Mouse (Mus musculus): ENCODE results near the gene Kcnq1.

Kcnq1 gene

DNA sequence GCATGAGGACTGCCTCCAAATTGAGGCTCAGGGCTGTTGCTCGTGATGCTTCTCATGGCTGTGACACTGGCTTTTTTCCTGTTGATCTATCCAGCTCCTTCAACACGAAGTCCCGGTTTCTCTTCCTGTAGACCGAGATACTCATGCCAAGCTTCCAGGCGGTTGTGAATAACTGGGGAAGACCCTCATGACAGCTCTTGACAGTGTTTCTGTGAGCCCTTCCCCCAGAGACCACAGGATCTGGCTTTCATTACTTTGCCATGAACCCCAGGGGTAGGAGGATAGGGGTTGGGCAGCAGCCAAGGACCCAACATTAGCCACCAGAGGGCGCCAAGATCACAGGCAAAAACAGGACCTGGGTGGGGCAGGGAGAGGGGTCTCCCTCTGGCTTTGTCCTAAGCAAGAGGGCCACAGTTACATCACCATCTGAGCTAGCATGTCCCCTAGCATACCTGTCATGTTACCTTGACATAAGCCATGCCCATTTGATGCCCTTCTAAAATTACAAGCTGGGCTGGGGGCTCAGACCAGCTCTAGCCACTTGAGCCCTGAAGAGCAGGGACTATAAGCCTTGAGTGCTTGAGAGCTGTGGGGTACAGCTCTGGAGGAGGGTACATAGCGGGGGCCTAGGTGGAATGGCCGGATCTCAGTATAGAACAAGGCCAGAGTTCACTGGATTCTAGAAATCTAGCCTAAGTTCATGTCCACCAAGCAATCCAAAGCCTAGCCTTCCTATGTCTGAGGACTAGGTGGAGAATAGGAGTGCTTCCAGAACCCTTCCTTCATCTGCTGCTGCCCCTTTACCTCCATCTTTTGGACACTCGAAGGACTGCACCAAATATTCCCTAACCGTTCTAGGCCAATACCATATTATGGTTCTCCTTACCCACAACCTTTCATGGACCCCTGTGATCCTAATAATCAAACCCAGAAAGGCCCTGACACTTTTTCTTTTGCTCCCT, 11.3 kb upstream of the Kcnq1 start, which contains the start of gene Trpm5:
TSS of gene Trpm5 (minus strand) at position 51 of the 962 bp plus-strand sequence.
- DNase-seq = peak; percentile 48

DNA sequence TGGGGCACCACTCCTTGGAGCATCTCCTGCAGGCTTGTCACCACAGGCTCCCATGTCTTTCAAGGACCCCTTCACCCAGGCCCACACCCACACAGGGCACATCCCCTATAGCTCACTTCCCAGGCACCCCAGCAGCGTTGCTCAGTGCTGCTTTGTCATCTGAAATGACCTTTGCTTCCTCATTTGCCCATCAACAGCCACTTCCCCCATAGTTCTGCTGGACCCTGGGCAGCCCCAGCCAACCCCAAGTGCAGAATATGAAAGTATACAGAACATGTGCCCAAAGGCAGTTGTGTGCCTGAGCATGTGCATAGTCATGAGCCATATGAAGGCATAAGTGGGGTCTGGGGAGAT, 10.6 kb upstream of the Kcnq1 start:
- DNase-seq = no peak

DNA sequence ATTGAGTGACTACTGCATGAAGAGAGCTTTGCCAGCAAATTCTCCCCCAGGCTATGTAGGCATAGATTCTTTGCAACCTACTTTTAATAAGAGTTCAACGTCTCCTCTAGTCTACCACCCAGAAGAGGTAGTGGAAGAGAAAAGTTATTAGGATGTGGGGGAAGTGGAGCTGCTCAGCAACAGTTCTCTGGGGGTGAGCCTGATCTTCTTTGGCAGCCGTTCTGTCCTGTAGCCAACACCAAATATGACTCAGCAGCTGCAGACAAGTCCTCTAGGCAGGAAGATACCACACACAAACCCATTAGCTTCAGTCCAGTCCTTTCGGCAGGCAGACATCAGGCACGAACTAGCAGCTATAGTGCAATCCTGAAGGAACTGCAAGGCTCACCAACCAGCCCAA, 5.4 kb upstream of the Kcnq1 start:
- no peak for DNase-seq

DNA sequence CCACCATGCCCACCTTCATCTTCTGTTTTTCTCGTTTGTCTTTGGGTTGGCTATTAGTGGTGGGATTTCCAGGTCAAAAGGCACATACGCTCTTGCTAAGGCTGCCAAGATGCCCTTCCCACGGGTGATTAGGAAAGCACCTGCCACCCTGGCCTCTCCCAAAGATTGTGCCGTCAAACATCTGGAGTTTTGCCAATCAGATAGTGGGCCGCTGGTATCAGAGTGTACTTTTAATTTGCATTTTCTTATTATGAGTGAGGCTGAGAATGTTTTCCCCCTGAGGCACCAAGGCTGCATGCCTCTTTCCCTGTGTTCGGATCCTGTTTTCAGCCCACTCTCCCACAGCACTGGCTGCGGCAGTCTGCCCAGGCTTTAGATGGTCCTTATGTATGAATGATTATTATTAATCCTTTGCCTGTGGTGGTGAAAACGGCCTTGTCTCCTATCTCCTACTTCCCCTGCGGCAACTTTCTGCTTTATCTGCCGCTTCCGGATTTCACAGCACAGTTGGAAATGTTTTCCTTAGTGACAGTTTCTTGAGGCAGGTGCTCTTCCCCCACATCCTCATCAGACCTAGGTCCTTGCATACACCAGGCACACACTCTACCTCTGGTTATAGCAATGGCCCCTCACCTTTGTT, 784 bp upstream of the Kcnq1 start:
- DNase-seq = no peak

DNA sequence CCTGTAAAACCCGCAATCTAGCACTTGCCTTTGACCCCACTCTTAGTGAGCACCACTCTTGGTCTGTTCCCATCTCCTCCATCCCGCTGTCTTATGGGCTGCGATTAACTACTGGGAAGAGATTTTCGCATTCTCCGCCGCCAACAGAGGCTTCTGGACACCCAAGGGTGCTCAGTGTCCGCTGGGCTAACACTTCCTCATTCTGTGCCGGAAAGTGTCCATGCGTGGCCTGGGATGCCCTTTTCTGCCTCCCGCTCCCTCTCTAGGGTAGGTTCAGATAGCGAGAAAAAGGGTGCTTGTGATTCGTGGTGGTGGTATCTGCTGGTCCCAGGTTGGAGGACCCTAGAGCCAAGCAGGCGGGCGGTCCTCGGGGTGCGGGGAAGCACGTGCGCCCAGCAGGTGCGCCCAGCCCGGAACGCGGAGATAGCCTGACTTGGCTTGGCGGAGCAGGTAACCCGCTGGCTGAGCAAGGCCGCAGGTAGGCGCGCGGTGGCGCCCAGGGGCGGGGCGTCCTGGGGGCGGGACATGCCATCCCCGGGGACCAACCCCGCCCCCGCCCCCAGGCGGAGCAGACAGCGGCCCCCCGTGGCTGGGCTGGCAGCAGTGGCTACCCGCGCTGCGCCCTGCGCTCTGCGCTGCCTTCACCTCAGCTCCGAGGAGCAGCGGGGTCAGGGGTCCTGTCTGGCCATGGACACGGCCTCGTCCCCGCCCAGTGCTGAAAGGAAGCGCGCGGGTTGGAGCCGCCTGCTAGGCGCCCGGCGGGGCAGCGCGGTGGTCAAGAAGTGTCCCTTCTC, 707 bp downstream of the Kcnq1 start:
- no peak for DNase-seq

DNA sequence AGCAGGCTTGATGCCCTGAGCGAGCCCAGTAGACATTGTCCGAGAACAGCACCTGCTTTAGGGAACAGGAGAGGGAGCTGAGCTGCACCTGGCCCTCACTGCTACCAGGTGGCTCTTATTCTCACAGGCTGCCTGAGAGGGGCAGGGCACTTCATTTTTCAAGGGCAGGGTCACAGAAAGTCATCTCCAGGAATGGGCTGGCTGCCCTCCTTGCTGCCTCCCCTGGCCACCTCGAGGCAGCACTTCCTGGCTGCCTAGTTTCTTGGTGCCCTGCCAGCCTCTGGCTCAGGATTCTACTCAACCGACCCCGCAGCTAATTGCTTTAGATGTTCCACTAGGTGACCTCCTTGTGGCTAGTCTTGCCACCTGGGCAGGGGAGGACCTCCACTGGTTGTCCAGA, 2.0 kb downstream of the Kcnq1 start:
- DNase-seq = peak; percentile 14

DNA sequence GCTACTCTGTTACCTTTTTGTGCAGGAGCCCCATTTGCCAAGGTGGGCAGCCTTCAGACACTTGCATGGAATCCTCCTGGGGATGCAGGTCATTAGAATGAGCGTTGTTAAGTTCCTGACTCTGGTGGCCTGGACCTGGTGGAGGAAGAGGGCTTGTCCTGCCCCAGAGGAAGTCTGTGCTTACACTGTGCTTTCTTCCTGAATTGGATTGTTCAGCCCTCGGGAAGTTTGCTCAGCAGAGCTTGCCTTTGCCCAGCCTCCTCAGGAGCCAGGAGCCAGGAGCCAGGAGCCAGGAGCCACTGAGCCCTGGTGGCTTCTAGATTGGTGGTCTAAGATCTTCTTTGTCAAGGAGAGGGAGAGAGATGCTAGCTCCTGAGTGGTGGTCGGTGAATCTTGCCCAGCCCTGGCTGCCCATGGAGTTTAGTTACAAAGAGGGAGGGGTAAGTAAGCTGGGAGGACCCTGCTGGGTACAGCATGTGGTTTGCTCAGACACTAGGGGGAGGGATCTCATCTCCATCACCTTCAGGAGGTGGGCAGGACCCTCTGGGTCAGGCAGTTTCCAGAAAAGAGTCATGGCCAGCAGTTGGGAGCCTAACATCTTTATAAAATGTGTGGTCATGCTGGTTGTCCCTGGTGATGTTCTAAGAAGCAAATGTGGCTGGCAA, 3.0 kb downstream of the Kcnq1 start:
- DNase-seq = no peak

DNA sequence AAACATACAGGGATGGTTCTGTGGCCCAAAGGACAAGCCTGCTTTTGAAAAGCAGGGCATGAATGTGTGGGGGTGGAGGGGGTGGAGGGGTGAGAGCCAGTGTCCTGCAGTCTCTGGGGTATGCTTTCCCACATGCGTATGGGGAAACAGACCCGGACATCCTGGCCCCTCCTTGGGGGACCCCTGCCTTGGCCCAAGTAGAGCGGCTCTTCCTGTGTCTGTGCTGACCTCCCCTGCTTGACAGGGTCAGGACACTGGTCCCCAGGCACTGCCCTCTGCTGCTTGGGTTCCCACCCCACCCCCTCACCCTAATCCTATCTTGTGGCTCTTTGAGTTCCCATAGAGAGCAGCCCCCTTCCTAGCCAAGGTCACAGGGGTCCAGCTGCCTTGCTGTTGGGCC, 3.5 kb downstream of the Kcnq1 start:
- DNase-seq = no peak

DNA sequence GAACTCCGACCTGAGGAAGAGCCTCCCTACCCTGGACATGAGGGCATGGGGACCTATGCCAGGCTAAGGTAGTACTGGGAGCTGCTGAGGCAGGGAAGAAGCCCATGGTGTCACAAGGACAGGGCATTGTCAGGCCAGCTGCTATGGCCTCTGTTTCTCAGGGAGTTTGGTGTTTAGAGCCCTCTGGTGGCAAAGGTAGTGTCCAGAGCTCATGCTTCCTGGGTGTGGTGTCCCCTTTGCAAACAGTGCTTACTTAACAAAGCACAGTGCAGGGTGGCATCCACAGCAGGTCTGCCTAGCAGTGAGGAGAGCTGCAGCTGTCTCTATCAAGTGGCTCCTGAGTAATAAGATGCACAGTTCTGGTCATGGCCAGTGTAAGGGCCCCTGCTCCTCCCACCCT, 4.6 kb downstream of the Kcnq1 start:
- DNase-seq = no peak

DNA sequence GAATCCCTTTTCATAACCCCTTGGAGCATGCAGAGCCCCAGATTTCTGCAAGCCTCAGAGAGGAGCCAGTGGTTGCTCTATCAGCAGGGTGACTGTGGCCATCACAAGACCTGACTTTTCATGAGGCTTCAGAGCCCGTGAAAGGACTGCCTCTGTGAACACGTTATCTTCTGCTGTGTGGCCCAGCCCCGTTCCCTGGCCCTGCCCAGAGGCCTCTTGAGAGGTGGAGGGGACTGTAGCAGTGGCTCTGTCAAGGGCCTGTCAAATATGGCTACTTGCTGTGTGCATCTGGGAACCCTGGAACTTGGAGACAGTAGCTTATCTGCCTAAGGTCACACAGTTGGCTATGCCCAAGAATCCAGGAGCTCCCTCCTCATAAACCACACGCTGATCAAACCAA, 5.6 kb downstream of the Kcnq1 start:
- no peak for DNase-seq

DNA sequence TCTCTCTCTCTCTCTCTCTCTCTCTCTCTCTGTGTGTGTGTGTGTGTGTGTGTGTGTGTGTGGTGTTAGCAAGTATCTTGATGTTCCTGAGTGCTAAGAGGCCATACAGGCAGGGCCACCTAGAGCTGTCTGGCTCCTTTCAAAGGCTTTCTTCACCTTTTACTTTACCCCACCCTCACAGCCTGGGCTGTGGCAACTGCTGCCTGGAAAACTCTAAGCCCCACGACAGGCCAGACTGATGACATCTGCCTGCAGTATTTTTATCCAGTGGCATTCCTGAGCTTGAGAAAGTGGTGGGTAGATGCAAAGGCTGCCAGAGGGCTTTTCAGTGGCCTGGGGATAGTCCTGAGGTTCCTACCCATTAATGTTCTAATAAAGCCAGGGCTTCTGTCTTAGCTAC, 6.2 kb downstream of the Kcnq1 start:
- DNase-seq = no peak

DNA sequence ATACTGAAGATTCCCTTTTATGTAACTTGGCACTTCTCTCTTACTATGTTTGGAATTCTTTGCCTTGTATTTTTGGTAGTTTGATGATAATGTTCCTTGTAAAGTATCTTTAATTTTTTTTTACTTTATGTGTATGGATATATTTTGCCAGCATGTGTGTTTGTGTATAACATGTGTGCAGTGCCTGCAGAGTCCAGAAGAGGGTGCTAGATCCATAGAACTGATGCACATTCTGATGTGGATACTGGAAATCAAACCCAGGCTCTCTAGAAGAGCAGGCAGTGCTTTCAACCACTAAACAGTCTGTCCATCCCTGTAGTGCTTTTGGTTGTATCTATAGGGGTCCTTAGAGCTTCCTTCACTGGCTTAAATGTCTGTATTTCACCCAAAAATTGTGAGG, 8.6 kb downstream of the Kcnq1 start:
- DNase-seq = no peak

DNA sequence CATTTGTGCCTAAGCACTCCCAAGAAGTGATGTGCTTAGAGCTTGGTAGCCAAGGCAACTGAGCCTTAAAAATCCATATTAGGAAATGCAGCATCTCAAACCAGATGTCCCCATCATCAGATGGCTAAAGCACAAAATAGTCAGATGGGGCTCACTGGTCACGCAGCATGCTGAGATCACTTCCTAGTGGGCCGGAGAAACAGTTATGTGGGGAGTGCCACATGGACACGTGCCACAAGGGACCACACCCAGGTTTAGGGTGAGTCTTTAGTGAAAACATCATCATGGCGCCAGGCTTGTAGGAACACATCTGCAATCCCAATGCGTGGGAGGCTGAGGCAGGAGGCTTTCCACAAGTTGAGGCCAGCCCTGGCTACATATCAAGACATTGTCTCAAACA, 10.4 kb downstream of the Kcnq1 start:
- no peak for DNase-seq

DNA sequence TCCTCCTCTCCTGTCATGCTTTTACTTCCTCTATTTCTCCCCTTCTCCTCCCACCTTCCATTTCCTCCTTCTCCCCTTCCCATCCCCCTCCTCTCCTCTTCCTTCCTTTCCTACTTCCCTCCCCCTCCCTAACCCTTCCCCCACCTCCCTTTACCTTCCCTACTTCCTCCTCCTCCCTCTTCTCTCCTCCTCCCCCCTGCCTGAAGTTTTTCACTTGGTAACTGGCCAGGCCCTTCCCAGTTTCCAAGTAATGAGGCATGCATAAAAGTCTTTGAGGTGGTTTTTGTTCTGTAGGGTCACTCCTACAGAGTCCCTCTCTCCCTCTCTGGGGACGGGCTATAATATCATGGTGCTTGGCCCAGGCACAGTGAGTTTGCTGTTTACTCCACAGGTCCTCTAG, 13.2 kb downstream of the Kcnq1 start:
- no peak for DNase-seq

DNA sequence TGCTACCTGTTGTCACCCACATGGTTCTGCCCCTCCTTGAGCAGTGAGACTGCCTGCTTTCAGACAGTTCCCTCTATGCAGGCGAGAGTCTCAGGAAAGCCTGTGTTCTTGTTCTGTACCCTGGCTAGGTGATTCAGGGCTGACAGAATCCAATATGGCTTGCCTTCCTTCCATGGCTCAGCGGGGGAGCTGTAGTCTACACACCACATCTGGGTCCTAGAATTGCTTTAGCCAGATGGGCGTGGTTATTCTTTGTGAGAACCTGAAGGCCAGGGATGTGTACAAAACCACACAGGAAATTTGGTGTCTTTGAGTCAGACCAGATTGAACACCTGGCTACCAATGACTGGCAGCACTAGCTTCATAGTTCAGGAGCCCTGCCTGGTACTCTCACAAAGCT, 13.7 kb downstream of the Kcnq1 start:
- no peak for DNase-seq

DNA sequence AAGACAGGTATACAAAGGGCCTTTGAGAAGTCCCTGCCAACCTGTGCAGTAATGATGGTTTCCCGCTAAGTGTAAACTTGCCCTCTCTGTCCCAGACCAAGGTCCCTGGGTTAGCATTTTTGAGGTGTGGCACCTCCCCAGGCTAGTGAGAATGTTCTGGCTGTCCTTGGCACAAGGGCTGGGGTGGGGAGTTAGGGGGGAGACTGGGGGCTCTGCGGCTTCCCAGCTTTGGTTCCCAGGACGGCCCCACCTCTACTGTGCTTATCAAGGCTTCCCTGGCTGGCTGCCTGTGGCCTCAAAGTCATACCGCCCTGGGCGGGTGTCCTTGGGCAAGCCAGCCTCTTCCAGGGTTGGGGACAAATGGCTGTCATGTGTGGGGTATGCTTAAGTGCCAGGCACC, 16.0 kb downstream of the Kcnq1 start:
- DNase-seq = no peak

DNA sequence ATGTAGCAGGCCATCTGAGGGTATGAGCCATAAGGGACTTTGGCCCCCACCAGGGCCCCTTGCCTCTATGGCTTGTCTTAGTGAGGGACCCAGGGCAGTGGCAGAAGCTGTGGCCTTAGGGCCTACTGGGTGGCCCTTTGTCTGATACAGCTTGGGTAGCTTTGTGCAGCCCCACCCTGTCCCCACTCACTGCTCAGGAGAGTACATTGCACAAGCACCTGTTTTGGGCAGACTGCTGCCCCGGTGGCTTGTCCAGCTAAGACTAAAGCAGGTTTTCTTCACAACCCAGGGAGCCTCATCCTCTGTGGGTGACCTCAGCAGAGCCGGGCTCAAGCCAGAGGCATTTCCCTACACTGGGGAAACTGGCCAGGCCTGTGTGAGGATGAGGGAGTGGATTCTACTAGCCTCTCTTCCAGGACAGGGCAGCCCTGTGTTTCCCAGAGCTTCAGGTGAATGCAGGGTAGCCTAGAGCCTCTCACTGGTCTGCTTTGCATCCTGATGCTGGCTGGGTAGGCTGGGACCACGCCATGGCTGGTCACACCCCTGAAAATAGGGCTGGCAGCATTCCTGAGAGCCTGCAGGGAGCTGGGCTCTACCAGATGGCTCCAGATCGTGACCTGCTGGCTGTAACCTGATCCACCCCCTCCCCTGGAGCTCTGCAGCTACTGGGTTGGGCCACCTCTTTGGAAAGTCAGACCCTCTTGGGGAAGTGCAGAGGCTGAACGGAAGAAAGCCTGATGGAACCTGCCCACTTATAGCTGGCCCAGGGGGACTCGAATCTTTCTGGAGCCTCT, 17.9 kb downstream of the Kcnq1 start:
- DNase-seq = peak; percentile 80

DNA sequence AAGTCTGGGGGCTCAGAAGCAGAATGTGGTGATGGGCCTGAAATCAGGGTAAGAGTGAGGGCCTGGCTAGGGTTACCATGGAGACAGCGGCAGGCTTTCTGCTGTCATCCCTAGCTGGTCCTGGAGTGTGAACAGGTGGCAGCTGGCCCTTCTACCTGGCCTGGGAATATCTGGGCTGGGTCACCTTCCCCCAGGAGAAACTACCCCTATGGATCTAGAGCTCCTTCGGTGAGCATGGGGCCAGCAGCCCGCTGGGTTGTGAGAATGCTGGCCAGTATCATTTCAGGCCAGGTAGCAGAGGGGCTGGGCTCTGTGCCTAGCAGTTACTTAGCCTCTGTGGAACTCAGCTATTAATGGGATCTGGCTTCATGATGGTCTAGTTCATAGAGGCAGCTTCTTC, 18.7 kb downstream of the Kcnq1 start:
- DNase-seq = peak; percentile 30

DNA sequence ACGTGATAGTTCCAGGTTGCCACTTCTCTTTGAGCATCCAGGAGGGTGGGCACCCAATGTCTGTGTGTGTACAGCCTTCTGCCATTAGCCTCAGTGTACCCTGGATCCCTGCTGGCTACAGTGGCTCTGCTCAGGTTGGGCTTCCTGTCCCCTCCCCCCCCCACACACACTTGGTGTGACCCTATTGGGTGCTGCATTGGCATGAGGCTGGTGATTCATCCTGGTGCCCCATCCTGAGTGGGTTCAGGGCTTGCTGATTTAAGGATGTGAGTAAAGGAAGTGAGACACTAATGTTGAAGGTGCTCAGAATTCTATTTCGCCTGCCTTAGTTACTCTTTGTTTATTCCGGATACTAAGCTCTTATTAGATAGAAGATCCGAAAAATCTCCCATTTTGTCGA, 26.7 kb downstream of the Kcnq1 start:
- no peak for DNase-seq

DNA sequence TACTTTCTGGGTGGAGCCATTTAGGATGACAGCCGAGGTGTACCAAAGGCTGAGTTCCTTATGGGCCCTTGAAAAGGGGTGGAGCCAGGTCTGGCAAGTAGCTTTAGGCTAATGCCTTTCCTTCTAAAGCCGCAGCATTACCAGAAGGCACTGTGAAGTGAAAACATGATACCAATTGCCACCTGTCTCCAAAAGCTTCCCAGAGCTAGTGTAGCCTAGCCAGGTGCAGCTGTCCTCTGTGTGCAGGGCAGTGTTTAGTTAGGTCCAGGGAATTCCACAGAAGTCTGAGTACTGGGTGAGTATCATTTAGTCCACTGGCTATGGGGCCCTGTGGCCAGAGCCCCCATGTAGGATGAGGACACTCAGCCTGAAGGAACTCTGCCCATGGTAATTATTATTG, 30.0 kb downstream of the Kcnq1 start:
- DNase-seq = no peak

DNA sequence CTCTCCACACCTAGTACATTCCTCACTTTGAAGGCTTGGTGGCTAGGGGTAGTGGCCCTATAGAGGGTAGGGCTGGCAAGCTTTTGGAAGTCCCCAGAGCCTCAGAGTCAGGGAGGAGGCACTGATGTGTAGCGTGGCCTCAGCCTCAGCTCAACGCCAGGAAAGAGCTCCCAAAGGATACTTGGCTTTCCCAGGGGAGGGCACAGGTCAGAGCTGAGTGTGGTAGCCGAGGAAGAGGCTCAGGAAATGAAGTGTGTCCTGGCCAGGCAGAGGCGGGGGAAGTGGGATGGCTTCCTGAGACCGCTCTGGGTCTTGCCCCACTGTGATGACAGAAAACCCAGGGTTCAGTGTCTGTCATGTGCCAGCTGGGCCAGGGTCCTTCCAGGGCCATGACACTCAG, 30.4 kb downstream of the Kcnq1 start:
- no peak for DNase-seq

DNA sequence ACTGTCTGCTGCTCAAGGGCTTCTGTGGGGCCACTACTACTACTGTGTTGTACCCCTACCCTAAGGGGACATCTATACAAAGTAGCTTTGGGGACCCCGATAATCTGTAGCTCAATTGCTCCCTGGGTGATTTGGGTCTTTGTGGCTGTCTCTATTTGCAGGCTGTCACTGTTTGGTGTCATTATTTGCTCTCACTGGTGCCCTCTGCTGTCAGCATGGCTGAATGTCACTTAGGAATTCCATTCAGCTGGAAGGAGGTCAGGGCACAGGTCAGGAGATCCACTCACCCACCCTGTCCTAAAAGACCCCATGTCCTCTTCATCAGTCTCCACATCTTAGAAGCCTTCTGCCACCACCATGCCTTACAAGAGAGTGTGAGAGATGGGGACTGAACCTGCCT, 32.6 kb downstream of the Kcnq1 start:
- DNase-seq = peak; percentile 63
